Mouse (Mus musculus) monocyte, adult 5-6 weeks (primary cell): ENCODE data around the gene Cc2d1a. TPM values are rescaled to one million over a fixed set of nuclear protein-coding genes. Genes with fewer than 3 reads are reported as not detected.

Experiments
- ATAC-seq: fragments of 153-309, 156-312 bp; replicated peaks from 2 replicates; pipeline ENCODE4 v1.8.0; 2017; ENCODE audit warnings: mild to moderate bottlenecking; ENCODE audit not compliant: low TSS enrichment, insufficient number of reproducible peaks, severe bottlenecking, poor library complexity, low FRiP score
- total RNA-seq: library from RNA; stranded (forward); fragments of 200-1000, 200-491, 200-594 nt; gene quantifications from 3 replicates; pipeline ENCODE4 v1.2.3, GENCODE M21; 2017

Gene Cc2d1a
- total RNA-seq, 1 experiment from 2014 or later, result 8.7 TPM

- no peak for ATAC-seq
These were observed 32.9 kb upstream of the Cc2d1a start for GRCm38 (mm10) chr8:84180530-84181190.

GRCm38 (mm10) chr8:84179946-84180345 is 32.2 kb upstream of the Cc2d1a start:
- ATAC-seq, result no peak

- no peak for ATAC-seq
These were observed 30.9 kb upstream of the Cc2d1a start for GRCm38 (mm10) chr8:84178592-84178991.

- no peak for ATAC-seq
These were observed 29.7 kb upstream of the Cc2d1a start for GRCm38 (mm10) chr8:84177405-84177804.

GRCm38 (mm10) chr8:84176560-84176959 is 28.8 kb upstream of the Cc2d1a start:
- ATAC-seq, result no peak

- ATAC-seq, result peak; percentile 19; the same call in 1 of the 2 replicates
These were observed 26.1 kb upstream of the Cc2d1a start for GRCm38 (mm10) chr8:84173861-84174260.

GRCm38 (mm10) chr8:84170096-84170495 is 22.4 kb upstream of the Cc2d1a start:
- ATAC-seq, result no peak

GRCm38 (mm10) chr8:84167696-84168095 is 20.0 kb upstream of the Cc2d1a start:
- ATAC-seq, result no peak

GRCm38 (mm10) chr8:84157620-84158019 is 9.9 kb upstream of the Cc2d1a start:
- no peak for ATAC-seq

GRCm38 (mm10) chr8:84149181-84149580 is 1.4 kb upstream of the Cc2d1a start:
- no peak for ATAC-seq

- ATAC-seq, result no peak
These were observed 755 bp upstream of the Cc2d1a start for GRCm38 (mm10) chr8:84148531-84148850.

GRCm38 (mm10) chr8:84147324-84147766 is 391 bp downstream of the Cc2d1a start:
- 0 out of 2 replicates have a peak, but pooled peaks have one; percentile 20 for ATAC-seq

- ATAC-seq, result no peak
These were observed 3.0 kb downstream of the Cc2d1a start for GRCm38 (mm10) chr8:84144636-84145245.

GRCm38 (mm10) chr8:84140838-84141237 is 6.9 kb downstream of the Cc2d1a start:
- ATAC-seq, result no peak

GRCm38 (mm10) chr8:84137848-84138247 is 9.9 kb downstream of the Cc2d1a start:
- no peak for ATAC-seq

- no peak for ATAC-seq
These were observed 15.5 kb downstream of the Cc2d1a start for GRCm38 (mm10) chr8:84132225-84132624.

GRCm38 (mm10) chr8:84130806-84131205 is 16.9 kb downstream of the Cc2d1a start:
- ATAC-seq, result no peak

- no peak for ATAC-seq
These were observed 19.5 kb downstream of the Cc2d1a start for GRCm38 (mm10) chr8:84128277-84128676.

- ATAC-seq, result no peak; the same call in 1 of the 2 replicates
These were observed 20.4 kb downstream of the Cc2d1a start for GRCm38 (mm10) chr8:84127202-84127901.

- no peak for ATAC-seq
These were observed 21.0 kb downstream of the Cc2d1a start for GRCm38 (mm10) chr8:84126742-84127141.
